Mouse (Mus musculus) heart, embryonic 12.5 days (tissue): ENCODE measurements around the gene Cdh20. TPM values are rescaled to one million over a fixed set of nuclear protein-coding genes. Genes with fewer than 3 reads are reported as not detected.

Source experiments
- ATAC-seq: fragments of 200-750 bp; cut with Nextera tagmentation; 2 replicates; pipeline ENCODE4 v1.8.0; 2017; ENCODE audit warnings: moderate TSS enrichment, moderate library complexity; ENCODE audit not compliant: insufficient number of reproducible peaks, low FRiP score
- H3K27ac ChIP-seq: fragments of 300-500 bp; sonication (generic); 2 replicates; pipeline ENCODE4 v1.5.1; 2016; ENCODE audit warnings: mild to moderate bottlenecking, moderate library complexity; ENCODE audit not compliant: poor library complexity, severe bottlenecking
- H3K27me3 ChIP-seq: fragments of 300-500 bp; sonication (generic); replicated peaks from 2 replicates; pipeline ENCODE4 v1.6.1; 2016; ENCODE audit warnings: mild to moderate bottlenecking, moderate library complexity
- H3K36me3 ChIP-seq: fragments of 300-500 bp; sonication (generic); 2 replicates; pipeline ENCODE4 v1.6.1; 2016; ENCODE audit warnings: mild to moderate bottlenecking, moderate library complexity
- H3K4me1 ChIP-seq: fragments of 300-500 bp; sonication (generic); replicated peaks from 2 replicates; pipeline ENCODE4 v1.6.1; 2016; ENCODE audit warnings: mild to moderate bottlenecking
- H3K4me2 ChIP-seq: fragments of 300-500 bp; sonication (generic); 2 replicates; pipeline ENCODE4 v1.6.1; 2016; ENCODE audit warnings: mild to moderate bottlenecking, moderate library complexity
- H3K4me3 ChIP-seq: fragments of 300-500 bp; sonication (generic); 2 replicates; pipeline ENCODE4 v1.5.1; 2016; ENCODE audit warnings: mild to moderate bottlenecking
- H3K9ac ChIP-seq: fragments of 300-500 bp; sonication (generic); 2 replicates; pipeline ENCODE4 v1.6.1; 2016; ENCODE audit warnings: mild to moderate bottlenecking, moderate library complexity
- H3K9me3 ChIP-seq: fragments of 300-500 bp; sonication (generic); replicated peaks from 2 replicates; pipeline ENCODE4 v1.6.1; 2016; ENCODE audit warnings: mild to moderate bottlenecking, moderate library complexity
- WGBS: fragments of 180-500 bp; shearing (Covaris S2); methylation state at CpG from one replicate; pipeline ENCODE4 v1.1.7; 2016; 5-methylcytosine and 5-hydroxymethylcytosine counted together
- polyA plus RNA-seq: library from polyadenylated mRNA; unstranded; fragments of >200 nt; fragmentation: Nextera tagmentation; extraction: Ambion mirVana; gene quantifications from 2 replicates; pipeline ENCODE4 v1.2.1, GENCODE M21; 2016

The Cdh20 gene
- polyA plus RNA-seq, 1 experiment from 2014 or later = 1.6 TPM

DNA sequence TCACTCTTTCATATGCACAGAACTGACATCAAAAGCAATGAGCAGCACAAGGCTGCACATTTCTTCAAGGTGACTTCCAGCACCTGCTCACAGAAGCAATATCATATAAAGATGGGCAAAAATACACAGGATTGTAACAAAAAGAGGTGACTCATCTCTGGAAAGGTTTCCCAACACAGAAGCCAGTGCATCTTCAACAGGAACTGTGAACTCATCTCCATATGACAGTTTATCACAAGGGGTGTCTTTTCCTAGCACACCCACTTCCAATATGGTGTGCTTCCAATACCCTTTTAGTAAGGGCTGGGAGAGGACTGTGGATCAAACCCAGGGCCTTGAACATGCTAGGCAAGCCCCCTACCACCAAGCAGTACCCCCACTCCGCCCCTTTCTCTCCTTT lies 211.9 kb downstream of the Cdh20 start:
- Histone ChIP-seq H3K4me1 (no peaks in the 10 kb centered on the region), H3K36me3 (no peaks in the 10 kb centered on the region), H3K27me3 (no peaks in the 10 kb centered on the region), H3K9me3 (no peaks in the 10 kb centered on the region), H3K27ac (no peak overlapping the region), H3K4me3 (no peak overlapping the region), H3K4me2 (no peak overlapping the region), H3K9ac (no peak overlapping the region)
- WGBS = 91% methylated on average over 1 of the region's 1 CpGs
- no peak for ATAC-seq

- Histone ChIP-seq H3K9ac (no peak overlapping the region), H3K36me3 (no peaks in the 10 kb centered on the region), H3K4me1 (no peaks in the 10 kb centered on the region), H3K27me3 (no peaks in the 10 kb centered on the region), H3K9me3 (no peaks in the 10 kb centered on the region), H3K4me2 (no peak overlapping the region), H3K4me3 (no peak overlapping the region), H3K27ac (no peak overlapping the region)
- 32% methylated on average over 5 of the region's 5 CpGs for WGBS
- ATAC-seq = no peak
Observed at GRCm38 (mm10) chr1:104986222-104986973, 218.1 kb downstream of the Cdh20 start.

GRCm38 (mm10) chr1:104987526-104987925 lies 219.2 kb downstream of the Cdh20 start:
- Histone ChIP-seq H3K27ac (no peak overlapping the region), H3K27me3 (no peaks in the 10 kb centered on the region), H3K9me3 (no peaks in the 10 kb centered on the region), H3K36me3 (no peaks in the 10 kb centered on the region), H3K4me1 (no peaks in the 10 kb centered on the region), H3K9ac (no peak overlapping the region), H3K4me2 (no peak overlapping the region), H3K4me3 (no peak overlapping the region)
- ATAC-seq = no peak
- WGBS = 87% methylated on average over 16 of the region's 16 CpGs

GRCm38 (mm10) chr1:104992441-104992840 lies 224.1 kb downstream of the Cdh20 start:
- Histone ChIP-seq H3K36me3 (no peaks in the 10 kb centered on the region), H3K9me3 (no peaks in the 10 kb centered on the region), H3K4me1 (no peaks in the 10 kb centered on the region), H3K4me2 (no peak overlapping the region), H3K9ac (no peak overlapping the region), H3K4me3 (no peak overlapping the region), H3K27ac (no peak overlapping the region), H3K27me3 (no peaks in the 10 kb centered on the region)
- no peak for ATAC-seq

- Histone ChIP-seq H3K27ac (no peak overlapping the region), H3K9ac (peak overlapping the region; percentile 55), H3K4me3 (peak overlapping the region; percentile 47), H3K36me3 (no peaks in the 10 kb centered on the region), H3K9me3 (no peaks in the 10 kb centered on the region), H3K27me3 (no peaks in the 10 kb centered on the region), H3K4me2 (peak overlapping the region; percentile 94), H3K4me1 (no peaks in the 10 kb centered on the region)
- ATAC-seq = peak; percentile 53; the same call in 1 of the 2 replicates
- WGBS = 16% methylated on average over 51 of the region's 51 CpGs
Observed at GRCm38 (mm10) chr1:104993905-104994611, 225.7 kb downstream of the Cdh20 start.

DNA sequence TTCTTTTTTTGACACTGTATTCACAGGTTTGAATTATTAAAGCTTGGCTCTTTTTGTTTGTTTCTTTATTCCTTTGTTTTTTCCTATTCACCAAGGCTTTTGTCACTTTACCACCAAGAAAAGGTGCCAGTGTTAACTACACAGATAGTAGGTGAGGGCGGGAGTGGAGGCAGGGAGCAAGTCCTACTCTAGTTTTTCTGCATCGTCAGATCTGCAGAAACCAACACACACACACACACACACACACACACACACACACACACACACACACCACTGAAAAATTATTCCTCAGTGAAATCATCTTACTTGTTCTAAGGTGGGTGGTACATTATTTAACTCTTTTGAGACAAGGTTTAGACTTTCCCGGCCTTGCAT lies 226.3 kb downstream of the Cdh20 start:
- ATAC-seq = no peak
- no peak overlapping the region for H3K9ac ChIP-seq
- no peak overlapping the region for H3K27ac ChIP-seq
- no peaks in the 10 kb centered on the region for H3K9me3 ChIP-seq
- WGBS = 69% methylated on average over 3 of the region's 3 CpGs
- H3K27me3 ChIP-seq = no peaks in the 10 kb centered on the region
- H3K36me3 ChIP-seq = no peaks in the 10 kb centered on the region
- H3K4me3 ChIP-seq = no peak overlapping the region
- H3K4me2 ChIP-seq = peak overlapping the region; percentile 94
- no peaks in the 10 kb centered on the region for H3K4me1 ChIP-seq

DNA sequence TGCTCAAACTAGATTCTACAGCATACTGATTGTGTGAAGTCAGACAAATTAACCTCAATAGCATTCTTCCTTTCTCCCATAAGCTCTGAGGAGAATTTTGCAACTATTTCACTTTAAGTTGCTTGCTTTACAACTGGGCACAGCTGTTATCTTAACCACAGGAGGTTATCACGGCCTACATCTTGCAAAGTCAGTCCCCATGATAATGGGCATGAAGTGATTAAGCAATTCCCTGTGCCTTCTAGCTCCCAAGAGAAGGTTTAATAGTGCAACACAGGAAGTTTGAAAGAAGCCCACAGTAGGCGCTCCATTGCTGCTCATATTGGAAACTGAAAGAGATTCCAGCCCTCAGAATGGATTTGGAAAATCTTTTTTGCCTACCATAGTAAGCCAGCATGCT lies 229.5 kb downstream of the Cdh20 start:
- no peaks in the 10 kb centered on the region for H3K27me3 ChIP-seq
- H3K4me3 ChIP-seq = no peak overlapping the region
- no peak overlapping the region for H3K27ac ChIP-seq
- H3K36me3 ChIP-seq = no peaks in the 10 kb centered on the region
- no peak overlapping the region for H3K9ac ChIP-seq
- ATAC-seq = no peak
- no peak overlapping the region for H3K4me2 ChIP-seq
- 56% methylated on average over 2 of the region's 2 CpGs for WGBS
- no peaks in the 10 kb centered on the region for H3K4me1 ChIP-seq
- no peaks in the 10 kb centered on the region for H3K9me3 ChIP-seq

GRCm38 (mm10) chr1:105002179-105002578 lies 233.8 kb downstream of the Cdh20 start:
- WGBS = 60% methylated on average over 1 of the region's 1 CpGs
- no peak overlapping the region for H3K27ac ChIP-seq
- no peak overlapping the region for H3K9ac ChIP-seq
- ATAC-seq = no peak
- H3K27me3 ChIP-seq = no peaks in the 10 kb centered on the region
- no peaks in the 10 kb centered on the region for H3K4me1 ChIP-seq
- no peak overlapping the region for H3K4me2 ChIP-seq
- H3K4me3 ChIP-seq = no peak overlapping the region
- H3K9me3 ChIP-seq = no peaks in the 10 kb centered on the region
- H3K36me3 ChIP-seq = no peaks in the 10 kb centered on the region

GRCm38 (mm10) chr1:105003786-105004185 lies 235.5 kb downstream of the Cdh20 start:
- Histone ChIP-seq H3K4me2 (no peak overlapping the region), H3K27ac (no peak overlapping the region), H3K4me3 (no peak overlapping the region), H3K36me3 (no peaks in the 10 kb centered on the region), H3K27me3 (no peaks in the 10 kb centered on the region), H3K9ac (no peak overlapping the region), H3K4me1 (no peaks in the 10 kb centered on the region), H3K9me3 (no peaks in the 10 kb centered on the region)
- WGBS = 80% methylated on average over 1 of the region's 1 CpGs
- no peak for ATAC-seq

DNA sequence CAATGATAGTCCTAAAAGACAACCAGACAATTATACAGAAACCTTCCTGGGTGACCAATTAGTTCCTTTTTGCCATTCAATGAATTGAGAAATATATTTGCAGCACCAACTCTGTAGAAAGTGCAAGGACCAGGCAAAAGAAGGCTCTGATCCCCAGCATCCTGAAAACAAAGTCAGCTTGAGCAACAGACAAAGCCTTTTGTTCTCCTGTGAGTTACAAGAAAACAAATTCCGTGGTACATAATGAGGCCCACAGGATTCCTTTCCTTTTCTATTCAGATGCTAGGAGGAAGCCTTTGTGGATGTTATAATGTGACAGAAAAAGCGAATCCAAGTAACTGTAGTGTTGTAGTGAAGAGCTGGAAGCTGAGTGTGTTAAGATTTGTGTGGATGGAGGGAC lies 244.3 kb downstream of the Cdh20 start:
- WGBS = 43% methylated on average over 2 of the region's 2 CpGs
- Histone ChIP-seq H3K27ac (no peak overlapping the region), H3K9ac (no peak overlapping the region), H3K9me3 (no peaks in the 10 kb centered on the region), H3K36me3 (no peaks in the 10 kb centered on the region), H3K4me1 (no peaks in the 10 kb centered on the region), H3K4me2 (no peak overlapping the region), H3K4me3 (no peak overlapping the region), H3K27me3 (no peaks in the 10 kb centered on the region)
- no peak for ATAC-seq

GRCm38 (mm10) chr1:105013291-105013690 lies 245.0 kb downstream of the Cdh20 start:
- ATAC-seq = no peak
- H3K4me1 ChIP-seq = no peaks in the 10 kb centered on the region

More at GRCm38 (mm10) chr1:105013291-105013690, 245.0 kb downstream of the Cdh20 start:
- Histone ChIP-seq H3K27ac (no peak overlapping the region), H3K9ac (no peak overlapping the region), H3K4me2 (no peak overlapping the region), H3K4me3 (no peak overlapping the region), H3K36me3 (no peaks in the 10 kb centered on the region), H3K27me3 (no peaks in the 10 kb centered on the region), H3K9me3 (no peaks in the 10 kb centered on the region)
- WGBS = 56% methylated on average over 1 of the region's 1 CpGs
